21 mouse cellular contexts compared by ENCODE assay signal in the genomic region with DNA sequence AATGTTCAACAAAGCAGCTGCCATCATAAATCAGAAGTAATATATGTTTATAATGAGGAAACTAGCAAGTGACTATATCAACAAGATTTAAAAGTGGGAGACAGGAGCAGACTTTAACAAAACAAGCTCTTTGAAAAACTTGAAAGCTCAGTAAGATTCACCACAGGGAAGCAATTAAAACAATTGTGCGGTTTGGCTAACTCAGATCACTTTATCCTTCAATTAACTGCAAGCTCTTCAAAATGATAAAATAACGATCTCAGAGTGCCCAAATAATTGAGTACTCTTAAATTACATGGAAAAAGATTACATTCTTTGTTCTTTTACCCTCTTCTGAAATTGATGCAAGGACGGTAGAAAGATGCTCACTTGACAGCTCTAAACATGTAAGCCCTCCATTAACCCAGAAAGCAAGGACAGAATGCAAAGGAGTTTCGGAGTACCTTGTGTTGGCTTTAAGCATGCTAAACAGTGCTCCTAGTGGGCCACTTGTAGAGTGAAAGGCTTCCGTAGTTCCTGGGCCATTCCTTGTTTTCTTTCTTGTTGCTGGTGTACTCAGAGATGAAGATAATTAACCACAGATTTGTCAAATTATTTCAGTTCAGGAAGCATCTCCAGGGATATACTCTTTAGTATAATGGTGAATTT.
DNase-seq lines count a peak whose midpoint lies in the region; TF ChIP-seq lines count a peak whose summit lies in the region.
"Had no signal": no experiment of that assay in that cellular context is flagged by ENCODE, and none has a peak within 500 bp of the region (broad histone marks: within the 10 kb centered on the region; RNA-seq: fewer than 3 reads in every experiment).

No protein-coding gene starts in this region.

- H3K4me3 ChIP-seq in layer of hippocampus, adult 2 months, result no peak overlapping the region
- H3K4me3 ChIP-seq in E14TG2a.4 (replicated peaks; ENCODE audit: low read length), result no peak overlapping the region
- H3K4me3 ChIP-seq: embryonic facial prominence, embryonic 12.5 days; embryonic facial prominence, embryonic 15.5 days; heart, embryonic 10.5 days; heart, embryonic 13.5 days; hindbrain, embryonic 12.5 days; hindbrain, embryonic 15.5 days had no signal

- H3K27ac ChIP-seq in layer of hippocampus, adult 2 months, result no peak overlapping the region
- H3K27ac ChIP-seq: embryonic facial prominence, embryonic 12.5 days; embryonic facial prominence, embryonic 15.5 days; heart, embryonic 10.5 days; heart, embryonic 13.5 days; hindbrain, embryonic 12.5 days; hindbrain, embryonic 15.5 days had no signal

- H3K27me3 ChIP-seq in E14TG2a.4 (ENCODE audit: insufficient read depth, low read length), result no peaks in the 10 kb centered on the region
- H3K27me3 ChIP-seq: embryonic facial prominence, embryonic 12.5 days; embryonic facial prominence, embryonic 15.5 days; heart, embryonic 13.5 days; hindbrain, embryonic 12.5 days; hindbrain, embryonic 15.5 days; Patski had no signal

- TF ChIP-seq POLR2A in brain, embryonic 14.5 days (IDR thresholded peaks at IDR 0.05; ENCODE audit: borderline replicate concordance, extremely low read depth, insufficient read depth, insufficient read length, poor library complexity, severe bottlenecking), result no peak

- H3K4me1 ChIP-seq in E14TG2a.4 (replicated peaks; ENCODE audit: low read depth, low read length), result peaks cover 18% of the 10 kb centered on the region
- H3K4me1 ChIP-seq: embryonic facial prominence, embryonic 12.5 days; embryonic facial prominence, embryonic 15.5 days; heart, embryonic 10.5 days; heart, embryonic 13.5 days; hindbrain, embryonic 12.5 days; hindbrain, embryonic 15.5 days had no signal

- H3K36me3 ChIP-seq in E14TG2a.4 (ENCODE audit: insufficient read depth, low read length), result no peaks in the 10 kb centered on the region
- H3K36me3 ChIP-seq: embryonic facial prominence, embryonic 12.5 days; embryonic facial prominence, embryonic 15.5 days; heart, embryonic 10.5 days; heart, embryonic 13.5 days; hindbrain, embryonic 12.5 days; hindbrain, embryonic 15.5 days had no signal

- TF ChIP-seq CTCF in layer of hippocampus, adult 2 months (conservative IDR thresholded peaks at IDR 0.05), result peak; percentile 17; the same call in 1 of the 2 replicates
- TF ChIP-seq CTCF in E14TG2a.4 (conservative IDR thresholded peaks at IDR 0.05; ENCODE audit: low read length), result 0 out of 2 replicates have a peak, but pooled peaks have one; percentile 5
- TF ChIP-seq CTCF in brain, embryonic 14.5 days (IDR thresholded peaks at IDR 0.05; ENCODE audit: borderline replicate concordance, extremely low read depth, insufficient read depth, insufficient read length), result no peak

- no peaks in the 10 kb centered on the region for H3K9me3 ChIP-seq in E14TG2a.4 (ENCODE audit: low read length)
- H3K9me3 ChIP-seq: embryonic facial prominence, embryonic 12.5 days; embryonic facial prominence, embryonic 15.5 days; heart, embryonic 10.5 days; heart, embryonic 13.5 days; hindbrain, embryonic 12.5 days; hindbrain, embryonic 15.5 days had no signal

- no peak for DNase-seq in layer of hippocampus, adult 2 months (ENCODE audit: low spot score in 2 of 2)
- DNase-seq in layer of hippocampus, adult 8-10 months (ENCODE audit: low spot score in 2 of 2), result no peak
- DNase-seq in Muller cell, postnatal 12 days (ENCODE audit: inconsistent ontology term), result peak; percentile 36
- peak; percentile 14 for DNase-seq in brain, embryonic 14.5 days (ENCODE audit: low read depth)
- DNase-seq in heart, adult 9 months (ENCODE audit: low spot score in 2 of 2), result no peak
- no peak for DNase-seq in liver
- DNase-seq: adrenal gland, adult 8-10 months; adrenal gland, postnatal 25 days; cerebellum, adult 18-20 months; cerebellum, adult 9-10 months; cerebellum, postnatal 14 days; gastrocnemius, postnatal 25 days; heart, adult 18-20 months had no signal

Comparison
In these comparisons a context has a peak if more than half of its experiments do, and no peak if none do; other contexts are left out.
1. DNase-seq: peak in Muller cell, postnatal 12 days (single experiment) and brain, embryonic 14.5 days (single experiment); none in layer of hippocampus, adult 2 months (0 of 2), layer of hippocampus, adult 8-10 months (0 of 2), heart, adult 9 months (0 of 2) and liver (single experiment).